Mouse (Mus musculus) intestine, postnatal 0 days (tissue): ENCODE data around the gene Ces2e. TPM values are rescaled to one million over a fixed set of nuclear protein-coding genes. Genes with fewer than 3 reads are reported as not detected.

Experiments
- ATAC-seq: fragments of 200-750 bp; cut with Nextera tagmentation; 2 replicates; pipeline ENCODE4 v1.8.0; 2017; ENCODE audit warnings: mild to moderate bottlenecking, moderate TSS enrichment, moderate library complexity
- H3K27ac ChIP-seq: fragments of 300-500 bp; sonication (generic); 2 replicates; pipeline ENCODE4 v1.5.1; 2014; ENCODE audit warnings: mild to moderate bottlenecking, low read depth, low read length, moderate library complexity
- H3K27me3 ChIP-seq: fragments of 300-500 bp; sonication (generic); replicated peaks from 2 replicates; pipeline ENCODE4 v1.6.1; 2014; ENCODE audit warnings: low read length, mixed read lengths; ENCODE audit not compliant: control insufficient read depth, insufficient read depth
- H3K36me3 ChIP-seq: fragments of 300-500 bp; sonication (generic); 2 replicates; pipeline ENCODE4 v1.6.1; 2014; ENCODE audit warnings: mild to moderate bottlenecking, moderate library complexity; ENCODE audit not compliant: control insufficient read depth, insufficient read depth
- H3K4me1 ChIP-seq: fragments of 300-500 bp; sonication (generic); replicated peaks from 2 replicates; pipeline ENCODE4 v1.6.1; 2014; ENCODE audit warnings: antibody characterized with exemption, low read length, mixed read lengths; ENCODE audit not compliant: control insufficient read depth, insufficient read depth
- H3K4me2 ChIP-seq: fragments of 300-500 bp; sonication (generic); replicated peaks from 2 replicates; pipeline ENCODE4 v1.6.1; 2014; ENCODE audit warnings: low read depth, mild to moderate bottlenecking, moderate library complexity
- H3K4me3 ChIP-seq: fragments of 300-500 bp; sonication (generic); 2 replicates; pipeline ENCODE4 v1.5.1; 2014; ENCODE audit warnings: low read depth, low read length
- H3K9ac ChIP-seq: fragments of 300-500 bp; sonication (generic); 2 replicates; pipeline ENCODE4 v1.6.1; 2014; ENCODE audit warnings: mild to moderate bottlenecking, low read depth, low read length
- H3K9me3 ChIP-seq: fragments of 300-500 bp; sonication (generic); 2 replicates; pipeline ENCODE4 v1.6.1; 2016; ENCODE audit warnings: mixed run types; ENCODE audit not compliant: control insufficient read depth
- CTCF ChIP-seq: sonication (generic); IDR thresholded peaks from 2 replicates; pipeline ENCODE4 v1.5.1; 2016; ENCODE audit warnings: low read depth, mild to moderate bottlenecking, control low read depth, antibody characterized with exemption, moderate library complexity
- WGBS: fragments of 180-500 bp; shearing (Covaris S2); extraction: QIAGEN DNeasy Blood & Tissue Kit; methylation state at CpG from one replicate; pipeline ENCODE4 v1.1.7; 2014; 5-methylcytosine and 5-hydroxymethylcytosine counted together
- polyA plus RNA-seq: library from polyadenylated mRNA; unstranded; fragments of >200 nt; fragmentation: Nextera tagmentation; extraction: Ambion mirVana; gene quantifications from 2 replicates; pipeline ENCODE4 v1.2.1, GENCODE M21; 2015

Ces2e gene
- polyA plus RNA-seq, 1 experiment from 2014 or later: 161 TPM

GRCm38 (mm10) chr8:104927301-104927700 lies 1.2 kb downstream of the Ces2e start:
- no peaks in the 10 kb centered on the region; the same call in 1 of the 2 replicates for H3K36me3 ChIP-seq
- H3K27me3 ChIP-seq: no peaks in the 10 kb centered on the region
- no peak overlapping the region for H3K4me3 ChIP-seq
- peak overlapping the region; percentile 69 for H3K27ac ChIP-seq
- 41% methylated on average over 3 of the region's 3 CpGs for WGBS
- ATAC-seq: peak; percentile 71
- H3K4me1 ChIP-seq: peaks cover 4% of the 10 kb centered on the region; the same call in 1 of the 2 replicates
- peak; percentile 28; the same call in 1 of the 2 replicates for TF ChIP-seq CTCF
- H3K4me2 ChIP-seq: peak overlapping the region; percentile 50
- no peaks in the 10 kb centered on the region for H3K9me3 ChIP-seq
- H3K9ac ChIP-seq: no peak overlapping the region

GRCm38 (mm10) chr8:104944665-104945064 lies 18.6 kb downstream of the Ces2e start:
- H3K4me2 ChIP-seq: no peak overlapping the region
- H3K9me3 ChIP-seq: no peaks in the 10 kb centered on the region
- TF ChIP-seq CTCF: peak; percentile 49
- 82% methylated on average over 2 of the region's 2 CpGs for WGBS
- no peak for ATAC-seq
- H3K4me3 ChIP-seq: no peak overlapping the region
- no peak overlapping the region for H3K9ac ChIP-seq
- H3K27ac ChIP-seq: no peak overlapping the region
- H3K27me3 ChIP-seq: no peaks in the 10 kb centered on the region
- H3K36me3 ChIP-seq: no peaks in the 10 kb centered on the region
- no peaks in the 10 kb centered on the region for H3K4me1 ChIP-seq

- no peaks in the 10 kb centered on the region for H3K27me3 ChIP-seq
- ATAC-seq: peak; percentile 31; the same call in 1 of the 2 replicates
- no peak within 1 kb of the TSS for H3K4me2 ChIP-seq
- 52% methylated on average over 4 of the region's 4 CpGs for WGBS
- H3K4me3 ChIP-seq: no peak within 1 kb of the TSS
- H3K4me1 ChIP-seq: no peaks in the 10 kb centered on the region
- H3K9me3 ChIP-seq: no peaks in the 10 kb centered on the region
- no peaks in the 10 kb centered on the region for H3K36me3 ChIP-seq
- no peak within 1 kb of the TSS for H3K27ac ChIP-seq
- H3K9ac ChIP-seq: no peak within 1 kb of the TSS
- no peak for TF ChIP-seq CTCF
These were observed 21.0 kb downstream of the Ces2e start, which contains the start of gene Ces2f for GRCm38 (mm10) chr8:104947056-104947455. TSS of gene Ces2f (plus strand) at chr8:104947356.

DNA sequence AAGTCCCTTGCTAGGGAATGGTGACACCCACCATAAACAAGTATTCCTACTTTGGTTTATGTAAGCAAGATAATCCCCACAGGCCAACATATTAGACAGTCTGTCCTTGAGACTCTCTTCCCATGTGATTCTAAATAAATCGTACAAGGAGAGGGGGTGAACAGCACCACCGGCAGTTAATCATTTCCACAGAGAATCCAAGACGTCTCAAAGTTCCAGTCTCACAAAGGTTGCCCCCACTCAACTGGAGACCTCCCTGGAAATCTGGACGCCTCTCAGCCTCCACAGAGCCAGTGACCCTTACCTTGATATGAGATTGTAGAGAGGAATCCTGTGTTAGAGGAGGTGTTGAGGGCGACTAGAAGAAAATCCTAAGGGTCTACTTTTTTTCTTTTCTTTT lies 23.0 kb downstream of the Ces2e start:
- 71% methylated on average over 5 of the region's 5 CpGs for WGBS
- no peaks in the 10 kb centered on the region for H3K27me3 ChIP-seq
- H3K9ac ChIP-seq: no peak overlapping the region
- no peak overlapping the region for H3K27ac ChIP-seq
- H3K4me2 ChIP-seq: no peak overlapping the region
- no peaks in the 10 kb centered on the region for H3K9me3 ChIP-seq
- ATAC-seq: no peak
- no peaks in the 10 kb centered on the region for H3K4me1 ChIP-seq
- TF ChIP-seq CTCF: no peak
- no peak overlapping the region for H3K4me3 ChIP-seq
- no peaks in the 10 kb centered on the region for H3K36me3 ChIP-seq

DNA sequence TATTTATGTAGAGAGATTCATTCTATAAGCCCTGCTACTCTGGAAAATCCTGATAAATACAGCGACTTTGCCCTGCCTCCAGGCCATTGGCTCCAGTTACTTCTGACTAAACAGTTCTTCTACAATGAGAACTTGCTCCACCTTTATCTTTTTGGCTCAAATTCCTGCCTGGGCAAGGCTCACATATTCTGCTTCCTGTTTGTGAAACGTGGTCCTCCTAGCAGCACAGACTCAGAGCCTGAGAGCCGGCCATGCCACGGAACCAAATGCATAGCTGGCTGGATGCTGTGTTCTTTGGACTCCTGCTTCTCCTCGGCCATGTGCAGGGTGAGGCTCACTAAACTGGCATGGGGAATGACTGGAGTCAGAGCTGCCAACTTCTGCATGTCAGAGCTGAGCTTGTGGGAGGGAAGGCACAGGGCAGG lies 35.5 kb downstream of the Ces2e start, which contains the start of gene Ces2g:
Gene Ces2g, plus strand, starts transcription at position 182 of the 425 bp plus-strand sequence.
- ATAC-seq: no peak
- Histone ChIP-seq H3K9ac (no peak within 1 kb of the TSS), H3K9me3 (no peaks in the 10 kb centered on the region), H3K4me1 (no peaks in the 10 kb centered on the region), H3K27me3 (no peaks in the 10 kb centered on the region), H3K4me2 (no peak within 1 kb of the TSS), H3K36me3 (no peaks in the 10 kb centered on the region), H3K4me3 (no peak within 1 kb of the TSS), H3K27ac (no peak within 1 kb of the TSS)
- TF ChIP-seq CTCF: no peak
- WGBS: 43% methylated on average over 5 of the region's 5 CpGs

GRCm38 (mm10) chr8:104962229-104962901 lies 36.3 kb downstream of the Ces2e start:
- H3K4me1 ChIP-seq: no peaks in the 10 kb centered on the region
- H3K27ac ChIP-seq: no peak overlapping the region
- no peaks in the 10 kb centered on the region for H3K27me3 ChIP-seq
- no peak overlapping the region for H3K9ac ChIP-seq
- H3K4me2 ChIP-seq: no peak overlapping the region
- TF ChIP-seq CTCF: no peak
- H3K9me3 ChIP-seq: no peaks in the 10 kb centered on the region
- WGBS: 69% methylated on average over 8 of the region's 8 CpGs
- ATAC-seq: no peak
- no peak overlapping the region for H3K4me3 ChIP-seq
- no peaks in the 10 kb centered on the region for H3K36me3 ChIP-seq
